In the genomic region with DNA sequence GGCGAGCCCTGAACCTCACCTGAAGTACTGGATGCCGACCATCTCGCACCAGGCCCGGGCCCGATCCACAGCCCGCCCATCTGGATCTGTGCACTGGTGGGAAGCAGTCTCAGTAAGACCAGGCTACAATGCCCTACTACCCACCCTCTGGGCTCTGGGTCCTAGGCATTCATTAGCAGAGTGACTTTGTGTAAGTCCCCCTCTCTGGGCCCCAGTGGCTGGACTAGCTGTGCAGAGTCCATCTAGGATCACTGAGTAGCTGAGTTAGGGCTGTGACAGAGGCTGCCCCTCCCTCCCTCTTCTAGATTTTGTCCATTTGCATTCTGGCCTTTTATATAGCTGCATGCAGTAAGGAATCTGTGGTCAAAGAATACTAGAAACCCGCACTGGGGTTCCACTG, we compare ENCODE assay signal across 30 mouse cellular contexts. TPM values are rescaled to one million over a fixed set of nuclear protein-coding genes. Genes with fewer than 3 reads are reported as not detected.
DNase-seq lines count a peak whose midpoint lies in the region; ATAC-seq lines count a peak whose summit lies in the region.
"Had no signal": no experiment of that assay in that cellular context is flagged by ENCODE, and none has a peak within 500 bp of the region (broad histone marks: within the 10 kb centered on the region; RNA-seq: fewer than 3 reads in every experiment).

No protein-coding gene starts in this region.

- H3K4me1 ChIP-seq in intestine, embryonic 16.5 days (ENCODE audit: control insufficient read depth, insufficient read depth, low read length): peaks cover 23% of the 10 kb centered on the region
- H3K4me1 ChIP-seq in kidney, embryonic 16.5 days (ENCODE audit: insufficient read depth, low read length): peaks cover 5% of the 10 kb centered on the region; the same call in 1 of the 2 replicates
- H3K4me1 ChIP-seq: embryonic facial prominence, embryonic 12.5 days; forebrain, embryonic 15.5 days; heart, embryonic 13.5 days; midbrain, embryonic 13.5 days; neural tube, embryonic 13.5 days had no signal

- peak overlapping the region; percentile 79 for H3K27ac ChIP-seq in intestine, embryonic 16.5 days (ENCODE audit: low read length)
- H3K27ac ChIP-seq in kidney, embryonic 16.5 days (ENCODE audit: low read length): peak overlapping the region; percentile 77
- H3K27ac ChIP-seq: embryonic facial prominence, embryonic 12.5 days; forebrain, embryonic 15.5 days; heart, embryonic 13.5 days; layer of hippocampus, adult 2 months; liver, embryonic 14.5 days; macrophage; midbrain, embryonic 13.5 days; neural tube, embryonic 13.5 days had no signal

- 94% methylated on average over 7 of the region's 7 CpGs for WGBS in intestine, embryonic 16.5 days
- WGBS in kidney, embryonic 16.5 days: 93% methylated on average over 7 of the region's 7 CpGs

- ATAC-seq in intestine, embryonic 16.5 days: peak; percentile 14; the same call in 1 of the 2 replicates
- ATAC-seq in kidney, embryonic 16.5 days (ENCODE audit: low FRiP score, low TSS enrichment): peak; percentile 62; the same call in 1 of the 2 replicates
- ATAC-seq: forebrain, embryonic 15.5 days; hindbrain, embryonic 16.5 days; midbrain, embryonic 13.5 days had no signal

- H3K36me3 ChIP-seq in intestine, embryonic 16.5 days (ENCODE audit: control insufficient read depth, insufficient read depth, low read length): no peaks in the 10 kb centered on the region
- no peaks in the 10 kb centered on the region; the same call in none of the 2 replicates for H3K36me3 ChIP-seq in kidney, embryonic 16.5 days (ENCODE audit: insufficient read depth, low read length)
- H3K36me3 ChIP-seq: forebrain, embryonic 15.5 days had no signal

- DNase-seq in kidney, adult 18-20 months: peak; percentile 28
- peak; percentile 52 for DNase-seq in kidney, postnatal 36 days
- DNase-seq in heart, postnatal 4 days: no peak
- DNase-seq in heart, postnatal 10 days: no peak
- DNase-seq: adrenal gland, postnatal 10 days; B cell, adult 2 months; cerebellum, adult 11 months; cerebellum, adult 9-10 months; cerebellum, postnatal 36 days; gastrocnemius, postnatal 25 days; heart, adult 18-20 months; heart, postnatal 14 days; left cerebral cortex, postnatal 4 days; lung, adult 2 months; lung, postnatal 10 days had no signal

- intact Hi-C loops in heart, postnatal 10 days (cut with DNase I): no loop called here

- H3K4me3 ChIP-seq in intestine, embryonic 16.5 days (ENCODE audit: low read length): peak overlapping the region; percentile 3; the same call in 1 of the 2 replicates
- H3K4me3 ChIP-seq in kidney, embryonic 16.5 days (ENCODE audit: low read length): no peak overlapping the region
- H3K4me3 ChIP-seq: embryonic facial prominence, embryonic 12.5 days; forebrain, embryonic 15.5 days; heart, embryonic 13.5 days; layer of hippocampus, adult 2 months; midbrain, embryonic 13.5 days; neural tube, embryonic 13.5 days had no signal

- no peaks in the 10 kb centered on the region for H3K27me3 ChIP-seq in intestine, embryonic 16.5 days (replicated peaks; ENCODE audit: control insufficient read depth, insufficient read depth, low read length)
- no peaks in the 10 kb centered on the region for H3K27me3 ChIP-seq in kidney, embryonic 16.5 days (ENCODE audit: insufficient read depth, low read length)
- H3K27me3 ChIP-seq: CH12.LX; embryonic facial prominence, embryonic 12.5 days; forebrain, embryonic 15.5 days; heart, embryonic 13.5 days; midbrain, embryonic 13.5 days; neural tube, embryonic 13.5 days had no signal

- H3K9ac ChIP-seq in intestine, embryonic 16.5 days (ENCODE audit: low read depth, low read length): peak overlapping the region; percentile 25; the same call in 1 of the 2 replicates
- no peak overlapping the region for H3K9ac ChIP-seq in kidney, embryonic 16.5 days (replicated peaks; ENCODE audit: low read length)
- H3K9ac ChIP-seq: embryonic facial prominence, embryonic 12.5 days; forebrain, embryonic 15.5 days; heart, embryonic 13.5 days; liver, embryonic 14.5 days; midbrain, embryonic 13.5 days; neural tube, embryonic 13.5 days had no signal

- H3K4me2 ChIP-seq in intestine, embryonic 16.5 days (ENCODE audit: low read depth, low read length): peak overlapping the region; percentile 33
- no peak overlapping the region for H3K4me2 ChIP-seq in kidney, embryonic 16.5 days (replicated peaks; ENCODE audit: low read depth, low read length)
- H3K4me2 ChIP-seq: embryonic facial prominence, embryonic 12.5 days; forebrain, embryonic 15.5 days; heart, embryonic 13.5 days; midbrain, embryonic 13.5 days; neural tube, embryonic 13.5 days had no signal

- H3K9me3 ChIP-seq in intestine, embryonic 16.5 days (ENCODE audit: control insufficient read depth, low read length): no peaks in the 10 kb centered on the region
- H3K9me3 ChIP-seq in kidney, embryonic 16.5 days (ENCODE audit: low read length): no peaks in the 10 kb centered on the region
- H3K9me3 ChIP-seq: embryonic facial prominence, embryonic 12.5 days; forebrain, embryonic 15.5 days; heart, embryonic 13.5 days; midbrain, embryonic 13.5 days; neural tube, embryonic 13.5 days had no signal

RNA-seq across cellular contexts. Expression of a gene that starts 1.8 kb away (rescaled TPM):
- 13.6 and 17.9 TPM in 2 replicates for polyA plus RNA-seq in intestine, embryonic 16.5 days (2015; fragmentation: Nextera tagmentation; extraction: Ambion mirVana)
- polyA plus RNA-seq in kidney, embryonic 16.5 days (2015; fragmentation: Nextera tagmentation; extraction: Ambion mirVana): 12.5 and 17.7 TPM in 2 replicates
- total RNA-seq in heart, postnatal 4 days (2021): 1 to 10 TPM; 1.3 to 2.0 TPM
- total RNA-seq in heart, postnatal 10 days (2021): under 1 TPM in 1 of 2 experiments, not detected in 1; 0.62 TPM
- total RNA-seq: megakaryocyte-erythroid progenitor cell, adult 5-6 weeks had no signal
- polyA plus RNA-seq: macrophage had no signal

RNA-seq across cellular contexts. Expression of a gene that starts 32.5 kb away (rescaled TPM):
- polyA plus RNA-seq in intestine, embryonic 16.5 days (2015; fragmentation: Nextera tagmentation; extraction: Ambion mirVana): 0.07 TPM in 1 of 2 replicates, not detected in the other
- 0.24 and 0.30 TPM in 2 replicates for polyA plus RNA-seq in kidney, embryonic 16.5 days (2015; fragmentation: Nextera tagmentation; extraction: Ambion mirVana)
- under 1 TPM; 0.23 to 0.31 TPM for total RNA-seq in heart, postnatal 4 days (2021)
- total RNA-seq in heart, postnatal 10 days (2021): under 1 TPM; 0.15 to 0.24 TPM
- total RNA-seq: layer of hippocampus, adult 2 months; left cerebral cortex, postnatal 4 days; megakaryocyte-erythroid progenitor cell, adult 5-6 weeks had no signal
- polyA plus RNA-seq: frontal cortex, adult 2 months; liver, embryonic 14.5 days; macrophage; testis, adult 2 months had no signal

RNA-seq across cellular contexts. Expression of a gene that starts 41.1 kb away (rescaled TPM):
- 27.1 and 28.3 TPM in 2 replicates for polyA plus RNA-seq in intestine, embryonic 16.5 days (2015; fragmentation: Nextera tagmentation; extraction: Ambion mirVana)
- polyA plus RNA-seq in kidney, embryonic 16.5 days (2015; fragmentation: Nextera tagmentation; extraction: Ambion mirVana): 18.3 and 21.1 TPM in 2 replicates
- 1 to 10 TPM; 8.4 to 9.6 TPM for total RNA-seq in heart, postnatal 4 days (2021)
- total RNA-seq in heart, postnatal 10 days (2021): 10 to 100 TPM in 1 of 2 experiments, 1 to 10 TPM in 1; 9.1 to 11.1 TPM

RNA-seq across cellular contexts. Expression of a gene that starts 57.9 kb away (rescaled TPM):
- 0.29 and 0.32 TPM in 2 replicates for polyA plus RNA-seq in intestine, embryonic 16.5 days (2015; fragmentation: Nextera tagmentation; extraction: Ambion mirVana)
- polyA plus RNA-seq in kidney, embryonic 16.5 days (2015; fragmentation: Nextera tagmentation; extraction: Ambion mirVana): 0.55 and 0.72 TPM in 2 replicates
- total RNA-seq in heart, postnatal 4 days (2021): under 1 TPM; 0.52 to 0.74 TPM
- 1 to 10 TPM; 1.0 to 1.1 TPM for total RNA-seq in heart, postnatal 10 days (2021)
- total RNA-seq: megakaryocyte-erythroid progenitor cell, adult 5-6 weeks had no signal
- polyA plus RNA-seq: macrophage had no signal

RNA-seq across cellular contexts. Expression of a gene that starts 58.1 kb away (rescaled TPM):
- polyA plus RNA-seq in intestine, embryonic 16.5 days (2015; fragmentation: Nextera tagmentation; extraction: Ambion mirVana): 51.2 and 56.2 TPM in 2 replicates
- 56.9 and 57.8 TPM in 2 replicates for polyA plus RNA-seq in kidney, embryonic 16.5 days (2015; fragmentation: Nextera tagmentation; extraction: Ambion mirVana)
- total RNA-seq in heart, postnatal 4 days (2021): 10 to 100 TPM; 24.5 to 26.0 TPM
- total RNA-seq in heart, postnatal 10 days (2021): 10 to 100 TPM; 25.1 to 25.8 TPM

Comparison
In these comparisons a context has a peak if more than half of its experiments do, and no peak if none do; other contexts are left out.
1. DNase-seq: peak in kidney, adult 18-20 months (single experiment) and kidney, postnatal 36 days (2 of 2); none in heart, postnatal 4 days (single experiment) and heart, postnatal 10 days (0 of 2).